Mouse (Mus musculus) heart, postnatal 0 days (tissue): ENCODE results near the gene Dvl2. TPM values are rescaled to one million over a fixed set of nuclear protein-coding genes. Genes with fewer than 3 reads are reported as not detected.

ENCODE experiments used
- ATAC-seq: fragments of 200-750 bp; cut with Nextera tagmentation; 2 replicates; pipeline ENCODE4 v1.8.0; 2017; ENCODE audit warnings: low read depth, moderate number of reproducible peaks, moderate library complexity; ENCODE audit not compliant: insufficient read depth
- DNase-seq: peaks from one replicate; pipeline ENCODE4 v3.0.0-alpha.2; 2016; ENCODE audit warnings: low spot score
- H3K27ac ChIP-seq: fragments of 300-500 bp; sonication (generic); 2 replicates; pipeline ENCODE4 v1.5.1; 2014; ENCODE audit warnings: low read depth, mild to moderate bottlenecking
- H3K27me3 ChIP-seq: fragments of 300-500 bp; sonication (generic); 2 replicates; pipeline ENCODE4 v1.6.1; 2014; ENCODE audit warnings: low read length, mixed read lengths; ENCODE audit not compliant: control insufficient read depth, insufficient read depth
- H3K36me3 ChIP-seq: fragments of 300-500 bp; sonication (generic); replicated peaks from 2 replicates; pipeline ENCODE4 v1.6.1; 2014; ENCODE audit warnings: low read length, mixed read lengths; ENCODE audit not compliant: control insufficient read depth, insufficient read depth
- H3K4me1 ChIP-seq: fragments of 300-500 bp; sonication (generic); 2 replicates; pipeline ENCODE4 v1.6.1; 2014; ENCODE audit warnings: antibody characterized with exemption; ENCODE audit not compliant: control insufficient read depth, insufficient read depth
- H3K4me2 ChIP-seq: fragments of 300-500 bp; sonication (generic); 2 replicates; pipeline ENCODE4 v1.6.1; 2014; ENCODE audit warnings: low read depth, mild to moderate bottlenecking, low read length, moderate library complexity
- H3K4me3 ChIP-seq: fragments of 300-500 bp; sonication (generic); 2 replicates; pipeline ENCODE4 v1.5.1; 2014; ENCODE audit warnings: low read depth, low read length
- H3K9ac ChIP-seq: fragments of 300-500 bp; sonication (generic); replicated peaks from 2 replicates; pipeline ENCODE4 v1.6.1; 2014; ENCODE audit warnings: low read depth, low read length, mixed read lengths
- H3K9me3 ChIP-seq: fragments of 300-500 bp; sonication (generic); replicated peaks from 2 replicates; pipeline ENCODE4 v1.6.1; 2016; ENCODE audit warnings: low read length; ENCODE audit not compliant: control insufficient read depth
- CTCF ChIP-seq: IDR thresholded peaks from 2 replicates; pipeline ENCODE4 v1.5.1; 2016; ENCODE audit warnings: antibody characterized with exemption, control low read depth, low read depth
- EP300 ChIP-seq: IDR thresholded peaks from 2 replicates; pipeline ENCODE4 v1.6.1; 2016; ENCODE audit warnings: antibody characterized with exemption, low read depth
- WGBS: fragments of 180-500 bp; shearing (Covaris S2); extraction: QIAGEN DNeasy Blood & Tissue Kit; methylation state at CpG from one replicate; pipeline ENCODE4 v1.1.7; 2014; 5-methylcytosine and 5-hydroxymethylcytosine counted together
- polyA plus RNA-seq: library from polyadenylated mRNA; unstranded; fragments of >200 nt; fragmentation: Nextera tagmentation; extraction: Ambion mirVana; gene quantifications from 2 replicates; pipeline ENCODE4 v1.2.1, GENCODE M21; 2015
- total RNA-seq: library from RNA; depleted of rRNA; stranded (reverse); fragments of >200 nt; gene quantifications from 2 replicates; pipeline ENCODE4 v1.2.3, GENCODE M21; 2014; ENCODE audit warnings: low replicate concordance

The Dvl2 gene
- total and polyA plus RNA-seq, 2 experiments from 2014 or later = 6.5 to 10.8 TPM

DNA sequence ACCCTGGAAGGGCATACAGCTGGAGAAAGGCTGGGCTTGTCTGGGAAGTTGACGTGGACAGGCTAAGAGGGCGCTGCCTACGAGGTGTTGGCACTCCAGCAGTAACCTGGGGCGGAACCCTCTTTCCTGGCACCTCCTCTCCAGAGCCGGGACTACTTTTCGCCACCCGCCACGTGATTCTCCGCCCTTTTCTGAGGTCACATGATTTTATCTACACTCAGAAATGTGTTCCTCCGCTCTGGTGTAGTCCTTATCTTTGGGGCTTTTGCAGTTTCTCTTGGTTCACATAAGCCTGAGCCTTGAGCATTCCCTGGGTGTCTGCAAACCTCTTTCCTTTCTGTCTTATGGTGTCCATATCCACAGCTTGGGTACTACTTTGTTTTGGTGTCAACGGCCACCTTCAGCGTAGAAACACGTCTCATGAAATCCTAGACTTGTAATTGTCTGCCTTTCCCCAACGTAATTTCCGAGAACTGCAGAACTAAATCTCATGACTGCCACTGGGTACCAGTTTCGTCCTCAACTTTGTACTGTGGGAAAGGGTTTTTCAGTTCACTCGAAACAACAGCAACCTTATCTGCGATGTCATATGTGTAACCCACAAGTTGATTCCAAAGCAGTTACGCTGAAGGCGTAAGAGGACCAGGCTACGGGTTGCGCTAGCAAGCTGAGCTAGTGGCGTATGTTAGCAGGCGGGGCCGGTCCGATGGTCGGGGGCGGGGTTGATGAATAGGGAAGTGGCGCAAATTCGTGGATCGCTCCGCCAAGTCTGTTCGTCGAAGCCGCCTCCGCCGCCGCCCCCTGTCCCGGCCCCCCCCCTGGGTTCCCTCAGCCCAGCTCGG lies 9.3 kb upstream of the Dvl2 start, which contains the start of gene Gabarap:
Gene Gabarap, plus strand, starts transcription at position 294 of the 842 bp plus-strand sequence.
- ATAC-seq (peak; percentile 74), DNase-seq (peak; percentile 98)
- Histone ChIP-seq H3K27ac (peak within 1 kb of the TSS; percentile 94), H3K4me3 (peak within 1 kb of the TSS; percentile 64), H3K27me3 (no peaks in the 10 kb centered on the region), H3K4me2 (peak within 1 kb of the TSS; percentile 70), H3K4me1 (peaks cover 11% of the 10 kb centered on the region), H3K9me3 (no peaks in the 10 kb centered on the region), H3K9ac (peak within 1 kb of the TSS; percentile 85), H3K36me3 (peaks cover 57% of the 10 kb centered on the region)
- TF ChIP-seq CTCF (0 out of 2 replicates have a peak, but pooled peaks have one; percentile 17), EP300 (peak; percentile 60; the same call in 1 of the 2 replicates)
- under 1% methylated on average over 40 of the region's 40 CpGs for WGBS

DNA sequence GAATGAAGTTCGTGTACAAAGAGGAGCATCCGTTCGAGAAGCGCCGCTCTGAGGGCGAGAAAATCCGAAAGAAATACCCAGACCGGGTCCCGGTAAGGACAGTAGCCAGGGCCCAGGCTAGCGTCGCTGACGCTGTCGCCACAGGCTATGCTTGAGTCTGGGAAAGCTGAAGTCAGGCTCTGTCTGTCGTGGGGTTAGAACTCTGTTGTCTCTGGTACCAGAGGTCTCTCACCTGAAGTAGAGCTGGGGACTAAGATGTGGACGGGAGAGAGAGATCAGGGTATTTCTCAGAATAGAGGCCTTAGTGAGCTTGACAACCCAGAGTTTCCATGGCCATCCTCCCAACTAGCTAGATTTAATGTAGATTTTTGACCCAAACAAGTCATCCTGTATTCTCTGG lies 8.7 kb upstream of the Dvl2 start:
- H3K27me3 ChIP-seq = no peaks in the 10 kb centered on the region
- peak overlapping the region; percentile 64 for H3K4me3 ChIP-seq
- H3K4me1 ChIP-seq = peaks cover 11% of the 10 kb centered on the region
- WGBS = 1% methylated on average over 15 of the region's 15 CpGs
- TF ChIP-seq CTCF (no peak), EP300 (no peak)
- H3K4me2 ChIP-seq = peak overlapping the region; percentile 70
- H3K36me3 ChIP-seq = peaks cover 51% of the 10 kb centered on the region
- H3K27ac ChIP-seq = peak overlapping the region; percentile 94
- peak overlapping the region; percentile 85 for H3K9ac ChIP-seq
- no peak; the same call in 1 of the 2 replicates for ATAC-seq
- DNase-seq = no peak
- H3K9me3 ChIP-seq = no peaks in the 10 kb centered on the region

DNA sequence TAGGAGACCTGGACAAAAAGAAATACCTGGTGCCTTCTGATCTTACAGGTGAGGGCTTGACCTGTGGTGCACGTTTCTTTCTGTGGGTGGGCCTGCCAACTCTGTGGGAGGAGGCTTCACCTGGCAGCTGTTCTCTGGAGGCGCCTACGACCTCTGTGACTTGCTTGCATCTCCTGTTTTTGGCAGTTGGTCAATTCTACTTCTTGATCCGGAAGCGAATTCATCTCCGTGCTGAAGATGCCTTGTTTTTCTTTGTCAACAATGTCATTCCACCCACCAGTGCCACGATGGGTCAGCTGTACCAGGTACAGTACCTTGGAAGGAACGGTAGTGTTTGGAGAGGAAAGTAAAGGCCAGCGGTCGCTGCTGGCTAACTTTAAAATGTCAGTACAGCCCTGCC lies 8.0 kb upstream of the Dvl2 start:
- Histone ChIP-seq H3K4me2 (peak overlapping the region; percentile 70), H3K4me3 (peak overlapping the region; percentile 64), H3K27me3 (no peaks in the 10 kb centered on the region), H3K36me3 (peaks cover 44% of the 10 kb centered on the region), H3K4me1 (peaks cover 11% of the 10 kb centered on the region), H3K9ac (peak overlapping the region; percentile 85), H3K9me3 (no peaks in the 10 kb centered on the region), H3K27ac (no peak overlapping the region; the same call in 1 of the 2 replicates)
- ATAC-seq = no peak
- WGBS = 60% methylated on average over 10 of the region's 10 CpGs
- no peak for TF ChIP-seq EP300
- TF ChIP-seq CTCF = no peak
- no peak for DNase-seq

DNA sequence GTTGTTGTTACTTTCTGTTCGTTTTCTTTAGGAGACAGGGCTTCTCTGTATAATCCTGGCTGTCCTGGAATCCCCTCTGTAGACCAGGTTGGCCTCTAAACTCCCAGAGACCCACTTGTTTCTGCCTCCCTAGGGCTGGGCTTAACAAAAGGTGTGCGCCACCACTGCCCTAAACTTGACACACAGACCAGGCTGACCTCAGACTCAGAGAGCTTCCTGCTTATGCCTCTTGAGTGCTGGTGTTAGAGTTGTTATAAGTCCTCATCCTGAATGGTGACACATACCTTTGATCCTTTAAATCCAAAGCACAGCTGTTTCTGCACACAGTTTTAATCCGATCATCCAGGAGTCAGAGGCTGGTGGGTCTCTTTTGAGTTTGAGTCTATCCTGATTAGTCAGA lies 7.5 kb upstream of the Dvl2 start:
- WGBS = 85% methylated on average over 3 of the region's 3 CpGs
- H3K36me3 ChIP-seq = peaks cover 41% of the 10 kb centered on the region

DNA sequence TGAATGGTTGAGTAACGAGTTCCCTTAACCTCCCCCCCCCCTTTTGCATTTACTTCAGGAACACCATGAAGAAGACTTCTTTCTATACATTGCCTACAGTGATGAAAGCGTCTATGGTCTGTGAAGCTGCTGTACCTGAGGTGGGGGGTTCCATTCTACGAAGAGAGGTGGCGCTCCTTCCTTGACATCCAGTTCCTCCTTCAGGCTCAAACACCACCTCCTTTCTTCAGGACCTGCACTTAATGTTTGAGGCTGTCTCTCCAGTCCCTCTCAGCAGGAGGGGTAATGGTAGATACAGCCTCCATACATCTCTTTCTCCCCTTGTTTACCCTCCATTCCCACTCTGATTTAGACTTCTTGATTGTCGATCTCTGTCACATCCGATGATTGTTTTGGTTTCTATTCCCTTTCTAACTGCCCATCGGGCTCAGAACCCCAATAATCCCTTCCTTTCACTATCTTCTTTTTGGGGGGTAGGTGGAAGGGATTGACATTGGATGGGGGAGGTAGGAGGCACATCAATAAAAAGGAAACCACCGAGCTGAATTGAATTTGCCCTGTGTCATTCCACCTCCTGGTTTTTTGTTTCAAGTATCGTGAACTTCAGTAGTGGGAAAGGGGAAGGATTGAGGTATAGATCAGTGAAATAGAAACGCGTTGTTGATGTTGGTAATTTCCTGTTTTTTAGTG lies 5.8 kb upstream of the Dvl2 start:
- no peaks in the 10 kb centered on the region for H3K9me3 ChIP-seq
- DNase-seq (no peak), ATAC-seq (no peak)
- TF ChIP-seq EP300 (no peak), CTCF (peak; percentile 12; the same call in 1 of the 2 replicates)
- peak overlapping the region; percentile 46 for H3K4me2 ChIP-seq
- H3K4me1 ChIP-seq = peaks cover 11% of the 10 kb centered on the region
- H3K27me3 ChIP-seq = no peaks in the 10 kb centered on the region
- peaks cover 41% of the 10 kb centered on the region for H3K36me3 ChIP-seq
- H3K9ac ChIP-seq = no peak overlapping the region
- no peak overlapping the region for H3K4me3 ChIP-seq
- 84% methylated on average over 11 of the region's 11 CpGs for WGBS
- no peak overlapping the region for H3K27ac ChIP-seq

More for the DNA sequence above, 7.5 kb upstream of the Dvl2 start:
- DNase-seq (no peak), ATAC-seq (no peak)
- no peaks in the 10 kb centered on the region for H3K9me3 ChIP-seq
- TF ChIP-seq EP300 (no peak), CTCF (no peak)
- H3K9ac ChIP-seq = no peak overlapping the region
- H3K4me1 ChIP-seq = peaks cover 11% of the 10 kb centered on the region
- H3K4me3 ChIP-seq = peak overlapping the region; percentile 64; the same call in 1 of the 2 replicates
- peak overlapping the region; percentile 70; the same call in 1 of the 2 replicates for H3K4me2 ChIP-seq
- no peaks in the 10 kb centered on the region for H3K27me3 ChIP-seq
- H3K27ac ChIP-seq = no peak overlapping the region; the same call in 1 of the 2 replicates
